Mouse (Mus musculus): ENCODE measurements around the gene Il3ra. TPM values are rescaled to one million over a fixed set of nuclear protein-coding genes. Genes with fewer than 3 reads are reported as not detected.

Gene Il3ra
- polyA plus RNA-seq, 1 experiment = 8.4 TPM

DNA sequence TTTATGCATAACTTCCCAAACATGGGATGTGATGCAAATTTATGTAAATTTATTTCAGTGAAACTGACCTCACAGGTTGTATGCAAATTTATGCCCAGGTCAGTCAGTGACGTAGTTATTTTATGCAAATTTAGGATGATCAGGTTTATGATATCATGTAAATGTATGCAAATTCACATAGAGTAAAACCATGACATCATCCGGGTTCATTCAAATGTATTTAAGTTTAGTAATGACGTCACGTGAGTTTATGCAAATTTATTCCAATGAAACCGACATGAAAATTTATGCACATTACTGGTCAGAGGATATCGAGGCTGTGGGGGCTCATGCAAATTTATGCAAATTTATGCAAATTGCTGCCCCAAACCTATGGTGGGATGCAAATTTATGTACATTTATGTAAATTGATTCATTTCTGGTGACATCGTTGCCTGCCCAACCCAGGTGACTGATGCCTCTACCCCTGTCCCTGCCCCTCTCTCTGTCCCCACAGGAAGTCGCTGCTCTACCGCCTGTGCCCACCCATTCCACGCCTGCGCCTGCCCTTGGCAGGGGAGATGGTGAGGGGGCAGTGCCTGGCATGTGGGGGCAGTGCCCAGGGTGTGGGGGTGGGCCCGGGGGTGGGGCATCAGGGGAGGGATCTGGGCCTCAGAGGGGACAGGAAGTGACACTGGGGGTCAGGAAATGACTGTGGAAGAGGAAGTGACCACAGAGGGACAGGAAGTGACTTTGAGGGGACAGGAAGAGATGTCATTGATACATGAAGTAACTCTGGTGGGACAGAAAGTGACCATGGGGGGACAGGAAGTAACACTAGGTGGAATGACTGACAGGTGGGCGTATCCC, 8.7 kb downstream of the Il3ra start:
- peak in 1 of 2 experiments; percentile 9 for DNase-seq (ENCODE audit: extremely low spot score in 1 of 2, low spot score in 1 of 2)

GRCm38 (mm10) chr14:14355360-14355646, 9.2 kb downstream of the Il3ra start:
- no peak for DNase-seq (ENCODE audit: extremely low spot score in 1 of 2, low spot score in 1 of 2)

DNA sequence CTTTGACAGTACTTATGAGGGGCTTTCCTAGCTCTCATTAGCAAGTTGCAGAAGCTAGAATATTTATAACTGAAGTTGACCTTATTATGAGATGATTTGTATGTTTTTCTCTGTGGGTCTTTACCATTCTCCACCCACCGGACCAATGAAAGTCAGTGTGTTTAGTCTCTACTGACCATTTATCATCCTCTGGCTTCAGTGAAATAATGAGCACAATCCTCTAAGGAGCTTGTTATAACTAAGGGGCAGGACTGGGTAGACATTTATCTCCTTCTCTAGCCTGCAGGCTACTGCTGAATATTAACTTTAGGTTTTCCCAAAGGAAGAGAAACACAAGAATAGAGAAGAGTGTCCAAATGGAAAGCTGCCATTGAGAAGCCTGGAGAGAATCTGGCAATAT, 49.5 kb downstream of the Il3ra start:
- no peak for DNase-seq (ENCODE audit: extremely low spot score in 1 of 2, low spot score in 1 of 2)

GRCm38 (mm10) chr14:14400998-14401397, 54.9 kb downstream of the Il3ra start, which contains the start of gene Olfr721-ps1:
Gene Olfr721-ps1, plus strand, starts transcription at chr14:14401298.
- DNase-seq (ENCODE audit: extremely low spot score in 1 of 2, low spot score in 1 of 2) = no peak

Other genes with a start within 250 kb of the Il3ra start
- gene Psmd6, start 225.3 kb upstream of the Il3ra start, polyA plus RNA-seq (2012; rRNA removed) = 82.0 and 97.5 TPM in 2 replicates
- gene Olfr720, start 159.4 kb upstream of the Il3ra start, polyA plus RNA-seq (2012; rRNA removed) = not detected in 2 replicates
- gene Olfr31, start 23.4 kb upstream of the Il3ra start, polyA plus RNA-seq (2012; rRNA removed) = 0.11 and 0.12 TPM in 2 replicates
- gene Olfr721-ps1, start 55.0 kb downstream of the Il3ra start, polyA plus RNA-seq (2012; rRNA removed) = 0.06 TPM in 1 of 2 replicates, not detected in the other

All from frontal cortex, adult 2 months (tissue).